Mouse (Mus musculus): ENCODE data around the gene Arntl. TPM values are rescaled to one million over a fixed set of nuclear protein-coding genes. Genes with fewer than 3 reads are reported as not detected.

The Arntl gene
- total and polyA plus RNA-seq, 3 experiments: 2.6 to 4.6 (median 3.3) TPM

DNA sequence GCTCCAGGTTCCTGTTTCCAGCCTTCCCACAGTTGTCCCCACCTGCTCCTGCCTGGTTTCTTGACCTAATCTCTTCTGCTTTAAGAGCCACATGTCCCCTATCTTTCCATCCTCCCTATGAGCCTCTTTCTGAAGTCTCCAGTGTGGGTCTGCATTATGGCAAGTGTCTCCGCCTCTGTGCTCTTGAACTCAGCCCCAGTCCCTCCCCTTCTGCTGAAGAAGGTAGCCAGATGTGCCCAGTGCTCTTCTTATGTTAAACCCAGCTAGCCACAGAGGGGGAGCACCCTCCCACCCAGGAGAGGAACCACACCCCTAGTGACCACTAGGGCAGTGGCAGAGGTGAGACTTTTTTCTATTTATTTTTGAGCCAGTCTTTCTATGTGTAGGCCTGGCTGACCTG, 56.7 kb downstream of the Arntl start:
- DNase-seq (ENCODE audit: extremely low read depth): no peak
- Histone ChIP-seq H3K79me2 (replicated peaks; ENCODE audit: control insufficient read depth, extremely low read depth, insufficient read depth, poor library complexity, severe bottlenecking) (no peaks in the 10 kb centered on the region), H3K36me3 (replicated peaks in 1 of 2; ENCODE audit: control insufficient read depth in 1 of 2, insufficient read depth in 1 of 2, low read length in 1 of 2) (no peaks in the 10 kb centered on the region), H3K9ac (ENCODE audit: insufficient read depth, low read depth) (no peak overlapping the region), H3K4me3 (replicated peaks in 1 of 3; ENCODE audit: low read depth in 2 of 3, low read length in 2 of 3, poor library complexity in 1 of 3) (no peak overlapping the region), H3K4me1 (ENCODE audit: control insufficient read depth in 1 of 2, insufficient read depth in 2 of 2) (peaks cover 9 to 21% of the 10 kb centered on the region in 2 experiments; a peak in 3 of 4 replicates), H3K27me3 (replicated peaks) (no peaks in the 10 kb centered on the region), H3K9me3 (replicated peaks; ENCODE audit: low read length) (no peaks in the 10 kb centered on the region), H3K27ac (ENCODE audit: insufficient read depth, low read depth) (no peak overlapping the region), H3K4me2 (ENCODE audit: insufficient read depth, low read depth, poor library complexity, severe bottlenecking) (no peak overlapping the region)
- dilution Hi-C loops (cut with MboI; ENCODE audit: extremely low pct_ligation_motif_present, extremely low pct_unique_long_range_greater_than_20kb, low sequenced_read_pairs): no loop called here
- TF ChIP-seq CHD1 (IDR thresholded peaks at IDR 0.05; ENCODE audit: low read depth, low read length): no peak
- no peak for TF ChIP-seq POLR2A (IDR thresholded peaks at IDR 0.05; ENCODE audit: low read depth, low read length)
- in situ Hi-C loops (cut with MboI; ENCODE audit: low pct_ligation_motif_present, low pct_unique_long_range_greater_than_20kb, low sequenced_read_pairs): loop anchor here (25.0 kb wide), 1 partner anchor 352 kb away; no protein-coding TSS in a partner anchor

DNA sequence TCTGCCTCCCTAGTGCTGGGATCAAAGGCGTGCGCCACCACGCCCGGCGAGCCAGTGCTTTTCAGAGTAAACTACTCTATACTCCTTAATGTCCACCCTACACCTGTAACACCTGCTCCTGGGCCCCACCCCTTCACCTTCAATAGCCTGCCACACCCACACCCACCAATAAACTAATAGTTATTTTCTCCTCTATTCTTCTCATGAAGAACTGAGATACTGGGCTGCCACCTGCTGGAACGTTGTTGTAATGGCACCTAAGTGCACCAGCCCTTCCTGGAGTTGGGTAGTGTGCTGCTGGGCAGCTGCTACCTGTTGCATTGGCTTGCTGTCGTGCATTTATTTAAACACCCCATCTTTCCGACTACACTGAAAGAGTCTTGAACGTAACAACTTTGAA, 61.0 kb downstream of the Arntl start:
- Histone ChIP-seq H3K4me1 (ENCODE audit: control insufficient read depth in 1 of 2, insufficient read depth in 2 of 2) (peaks cover 4 to 30% of the 10 kb centered on the region in 2 experiments; a peak in 3 of 4 replicates), H3K4me3 (replicated peaks in 1 of 3; ENCODE audit: low read depth in 2 of 3, low read length in 2 of 3, poor library complexity in 1 of 3) (no peak overlapping the region), H3K79me2 (replicated peaks; ENCODE audit: control insufficient read depth, extremely low read depth, insufficient read depth, poor library complexity, severe bottlenecking) (no peaks in the 10 kb centered on the region), H3K27ac (ENCODE audit: insufficient read depth, low read depth) (no peak overlapping the region), H3K27me3 (replicated peaks) (no peaks in the 10 kb centered on the region), H3K36me3 (replicated peaks in 1 of 2; ENCODE audit: control insufficient read depth in 1 of 2, insufficient read depth in 1 of 2, low read length in 1 of 2) (no peaks in the 10 kb centered on the region), H3K4me2 (ENCODE audit: insufficient read depth, low read depth, poor library complexity, severe bottlenecking) (no peak overlapping the region), H3K9me3 (replicated peaks; ENCODE audit: low read length) (no peaks in the 10 kb centered on the region), H3K9ac (ENCODE audit: insufficient read depth, low read depth) (no peak overlapping the region)
- in situ Hi-C loops (cut with MboI; ENCODE audit: low pct_ligation_motif_present, low pct_unique_long_range_greater_than_20kb, low sequenced_read_pairs) (loop anchor here (25.0 kb wide), 1 partner anchor 356 kb away; no protein-coding TSS in a partner anchor), dilution Hi-C loops (cut with MboI; ENCODE audit: extremely low pct_ligation_motif_present, extremely low pct_unique_long_range_greater_than_20kb, low sequenced_read_pairs) (no loop called here)
- DNase-seq (ENCODE audit: extremely low read depth): peak; percentile 64
- TF ChIP-seq SMC3 (IDR thresholded peaks at IDR 0.05; ENCODE audit: low read depth, low read length): peak; percentile 66
- TF ChIP-seq ZMIZ1 (IDR thresholded peaks at IDR 0.05; ENCODE audit: low read depth, low read length): no peak
- no peak for TF ChIP-seq IRF4 (IDR thresholded peaks at IDR 0.05; ENCODE audit: low read depth, low read length)
- no peak for TF ChIP-seq BHLHE40 (IDR thresholded peaks at IDR 0.05; ENCODE audit: low read depth, low read length)
- TF ChIP-seq PAX5 (IDR thresholded peaks at IDR 0.05; ENCODE audit: low read length): no peak
- peak; percentile 74 for TF ChIP-seq RAD21 (IDR thresholded peaks at IDR 0.05; ENCODE audit: low read depth, low read length)
- TF ChIP-seq ETS1 (conservative IDR thresholded peaks at IDR 0.05; ENCODE audit: low read depth, low read length): no peak
- peak; percentile 66 to 78 for TF ChIP-seq CTCF (conservative IDR thresholded peaks at IDR 0.05 in 1 of 2, IDR thresholded peaks at IDR 0.05 in 1 of 2; ENCODE audit: low read depth in 2 of 2, low read length in 2 of 2)
- no peak for TF ChIP-seq RCOR1 (conservative IDR thresholded peaks at IDR 0.05; ENCODE audit: low read depth, low read length)

DNA sequence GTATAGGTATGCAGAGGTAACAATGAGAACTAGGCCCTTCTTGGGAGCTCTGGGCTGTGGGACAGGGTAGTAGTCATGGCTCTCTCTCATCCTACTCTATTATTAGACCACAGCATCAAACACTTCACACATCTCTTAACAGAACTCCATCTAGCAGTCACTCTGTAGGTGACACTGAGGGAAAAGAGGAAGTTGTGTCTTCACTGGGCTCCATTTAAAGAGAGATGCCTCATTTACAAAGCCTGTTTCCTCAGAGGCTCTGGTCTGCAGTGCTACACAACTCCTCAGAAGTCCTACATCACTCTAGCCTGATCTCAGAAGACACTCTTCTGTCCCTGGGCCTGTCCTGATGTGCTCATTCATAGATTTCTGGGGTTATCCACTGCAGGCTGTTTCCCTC, 61.8 kb downstream of the Arntl start:
- Histone ChIP-seq H3K79me2 (replicated peaks; ENCODE audit: control insufficient read depth, extremely low read depth, insufficient read depth, poor library complexity, severe bottlenecking) (no peaks in the 10 kb centered on the region), H3K4me2 (ENCODE audit: insufficient read depth, low read depth, poor library complexity, severe bottlenecking) (no peak overlapping the region), H3K9ac (ENCODE audit: insufficient read depth, low read depth) (no peak overlapping the region), H3K4me3 (replicated peaks in 1 of 3; ENCODE audit: low read depth in 2 of 3, low read length in 2 of 3, poor library complexity in 1 of 3) (no peak overlapping the region), H3K27me3 (replicated peaks) (no peaks in the 10 kb centered on the region), H3K27ac (ENCODE audit: insufficient read depth, low read depth) (no peak overlapping the region), H3K4me1 (ENCODE audit: control insufficient read depth in 1 of 2, insufficient read depth in 2 of 2) (peaks cover 4 to 26% of the 10 kb centered on the region in 2 experiments; a peak in 3 of 4 replicates), H3K36me3 (replicated peaks in 1 of 2; ENCODE audit: control insufficient read depth in 1 of 2, insufficient read depth in 1 of 2, low read length in 1 of 2) (no peaks in the 10 kb centered on the region), H3K9me3 (replicated peaks; ENCODE audit: low read length) (no peaks in the 10 kb centered on the region)
- peak; percentile 40 for DNase-seq (ENCODE audit: extremely low read depth)
- dilution Hi-C loops (cut with MboI; ENCODE audit: extremely low pct_ligation_motif_present, extremely low pct_unique_long_range_greater_than_20kb, low sequenced_read_pairs): no loop called here
- TF ChIP-seq ZKSCAN1 (IDR thresholded peaks at IDR 0.05; ENCODE audit: borderline replicate concordance, low read depth, low read length) (no peak), JUN (IDR thresholded peaks at IDR 0.05; ENCODE audit: insufficient read depth, low read depth, low read length) (no peak), TCF12 (IDR thresholded peaks at IDR 0.05; ENCODE audit: low read depth, low read length) (no peak), HCFC1 (IDR thresholded peaks at IDR 0.05; ENCODE audit: low read depth, low read length) (no peak), MXI1 (IDR thresholded peaks at IDR 0.05; ENCODE audit: low read depth, low read length) (no peak), BHLHE40 (IDR thresholded peaks at IDR 0.05; ENCODE audit: low read depth, low read length) (no peak), CTCF (conservative IDR thresholded peaks at IDR 0.05 in 1 of 2, IDR thresholded peaks at IDR 0.05 in 1 of 2; ENCODE audit: low read depth in 2 of 2, low read length in 2 of 2) (no peak), SMC3 (IDR thresholded peaks at IDR 0.05; ENCODE audit: low read depth, low read length) (no peak), POLR2A (IDR thresholded peaks at IDR 0.05; ENCODE audit: low read depth, low read length) (no peak), USF1 (IDR thresholded peaks at IDR 0.05; ENCODE audit: low read depth, low read length) (no peak), MYC (IDR thresholded peaks at IDR 0.05; ENCODE audit: low read depth, low read length) (no peak), RAD21 (IDR thresholded peaks at IDR 0.05; ENCODE audit: low read depth, low read length) (no peak), PAX5 (IDR thresholded peaks at IDR 0.05; ENCODE audit: low read length) (no peak), E2F4 (IDR thresholded peaks at IDR 0.05; ENCODE audit: insufficient replicate concordance, low read depth, low read length) (no peak), NRF1 (IDR thresholded peaks at IDR 0.05; ENCODE audit: low read depth, low read length) (no peak), MAZ (IDR thresholded peaks at IDR 0.05; ENCODE audit: low read depth, low read length) (no peak), NELFE (IDR thresholded peaks at IDR 0.05; ENCODE audit: low read depth, low read length) (no peak)
- in situ Hi-C loops (cut with MboI; ENCODE audit: low pct_ligation_motif_present, low pct_unique_long_range_greater_than_20kb, low sequenced_read_pairs): loop anchor here (25.0 kb wide), 1 partner anchor 357 kb away; no protein-coding TSS in a partner anchor
